Mouse (Mus musculus): ENCODE measurements around the gene Pf4.

GRCm38 (mm10) chr5:90763912-90764665, 8.1 kb upstream of the Pf4 start:
- TF ChIP-seq FLI1 (IDR thresholded peaks at IDR 0.05; ENCODE audit: low read length) (no peak), GATA1 (IDR thresholded peaks at IDR 0.05; ENCODE audit: borderline replicate concordance, low read length) (no peak)
